Mouse (Mus musculus) liver, postnatal 0 days (tissue): ENCODE data around the gene Trim10. TPM values are rescaled to one million over a fixed set of nuclear protein-coding genes. Genes with fewer than 3 reads are reported as not detected.
A peak's percentile ranks its signal among the peaks of the same experiment; 100 is the strongest.
"Not testable (repeated sequence)": the region's sequence is repeated elsewhere in the genome, so short reads cannot be mapped to it uniquely, and the experiment has no call there.

Source experiments
- ATAC-seq: fragments of 200-750 bp; cut with Nextera tagmentation; 2 replicates; pipeline ENCODE4 v1.8.0; 2017; ENCODE audit warnings: mild to moderate bottlenecking, moderate library complexity
- DNase-seq: peaks from one replicate; pipeline ENCODE4 v3.0.0-alpha.2; 2016
- H3K27ac ChIP-seq: fragments of 300-500 bp; sonication (generic); 2 replicates; pipeline ENCODE4 v1.5.1; 2014; ENCODE audit warnings: antibody characterized with exemption, moderate library complexity, mild to moderate bottlenecking, low read depth
- H3K27me3 ChIP-seq: fragments of 300-500 bp; sonication (generic); 2 replicates; pipeline ENCODE4 v1.6.1; 2014; ENCODE audit warnings: low read length, control low read depth, mixed read lengths; ENCODE audit not compliant: insufficient read depth
- H3K36me3 ChIP-seq: fragments of 300-500 bp; sonication (generic); replicated peaks from 2 replicates; pipeline ENCODE4 v1.6.1; 2014; ENCODE audit warnings: mild to moderate bottlenecking, control low read depth, low read length, moderate library complexity, mixed read lengths; ENCODE audit not compliant: insufficient read depth
- H3K4me1 ChIP-seq: fragments of 300-500 bp; sonication (generic); 2 replicates; pipeline ENCODE4 v1.6.1; 2014; ENCODE audit warnings: antibody characterized with exemption, mild to moderate bottlenecking, control low read depth; ENCODE audit not compliant: insufficient read depth
- H3K4me2 ChIP-seq: fragments of 300-500 bp; sonication (generic); 2 replicates; pipeline ENCODE4 v1.6.1; 2014; ENCODE audit warnings: low read depth, mild to moderate bottlenecking, low read length, moderate library complexity, mixed read lengths
- H3K4me3 ChIP-seq: fragments of 300-500 bp; sonication (generic); 2 replicates; pipeline ENCODE4 v1.5.1; 2014; ENCODE audit warnings: low read depth, low read length
- H3K9ac ChIP-seq: fragments of 300-500 bp; sonication (generic); replicated peaks from 2 replicates; pipeline ENCODE4 v1.6.1; 2014; ENCODE audit warnings: mild to moderate bottlenecking, moderate library complexity
- H3K9me3 ChIP-seq: fragments of 300-500 bp; sonication (generic); 2 replicates; pipeline ENCODE4 v1.6.1; 2016; ENCODE audit warnings: mild to moderate bottlenecking, control low read depth, low read length, mixed read lengths
- CTCF ChIP-seq: sonication (generic); IDR thresholded peaks from 2 replicates; pipeline ENCODE4 v1.5.1; 2016; ENCODE audit warnings: antibody characterized with exemption, low read depth
- EP300 ChIP-seq: IDR thresholded peaks from 2 replicates; pipeline ENCODE4 v1.6.1; 2016; ENCODE audit warnings: antibody characterized with exemption, low read depth, mild to moderate bottlenecking
- WGBS: fragments of 180-500 bp; shearing (Covaris S2); extraction: QIAGEN DNeasy Blood & Tissue Kit; methylation state at CpG from one replicate; pipeline ENCODE4 v1.1.7; 2014; ENCODE audit not compliant: insufficient replicate concordance; 5-methylcytosine and 5-hydroxymethylcytosine counted together
- polyA plus RNA-seq: library from polyadenylated mRNA; unstranded; fragments of >200 nt; fragmentation: Nextera tagmentation; extraction: Ambion mirVana; gene quantifications from 2 replicates; pipeline ENCODE4 v1.2.1, GENCODE M21; 2015

Gene Trim10
- polyA plus RNA-seq, 1 experiment from 2014 or later = 86.7 TPM

DNA sequence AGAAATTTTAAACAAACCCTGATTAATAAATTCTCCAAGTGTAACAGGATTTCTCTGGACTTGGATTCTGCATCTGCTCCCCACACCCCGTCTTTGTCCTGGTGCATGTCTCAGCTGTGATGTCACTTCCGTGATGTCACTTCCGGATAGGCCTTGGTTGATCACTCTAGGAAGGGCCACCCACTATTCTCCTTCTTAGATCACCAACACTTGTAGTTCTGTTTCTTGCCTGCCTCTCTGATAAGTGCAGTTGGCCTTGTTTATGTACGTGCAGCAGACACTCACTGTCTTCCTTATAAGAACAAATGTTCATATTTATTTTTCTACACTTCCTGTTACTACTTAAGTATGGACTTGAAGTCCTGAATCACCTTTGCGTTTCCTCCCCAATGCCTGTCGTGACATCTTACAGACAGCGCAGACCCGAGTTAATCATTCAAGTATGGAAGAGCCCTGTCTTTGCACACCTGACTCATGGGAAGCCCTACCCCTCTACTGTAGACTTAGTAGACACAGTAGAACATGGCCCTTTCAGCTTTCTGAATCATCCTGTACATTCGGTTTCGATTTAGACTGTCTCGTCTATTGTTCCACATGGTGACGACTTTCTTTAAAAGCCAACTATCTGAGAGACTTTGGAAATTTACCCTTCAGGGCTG is 15.9 kb downstream of the Trim10 start:
- H3K4me3 ChIP-seq = no peak overlapping the region
- ATAC-seq (no peak), DNase-seq (no peak)
- no peak for TF ChIP-seq CTCF
- no peak for TF ChIP-seq EP300
- H3K27me3 ChIP-seq = no peaks in the 10 kb centered on the region
- H3K4me2 ChIP-seq = no peak overlapping the region
- 88% methylated on average over 12 of the region's 12 CpGs for WGBS
- H3K27ac ChIP-seq = no peak overlapping the region
- H3K4me1 ChIP-seq = no peaks in the 10 kb centered on the region
- H3K9ac ChIP-seq = no peak overlapping the region
- no peaks in the 10 kb centered on the region for H3K36me3 ChIP-seq
- H3K9me3 ChIP-seq = no peaks in the 10 kb centered on the region

DNA sequence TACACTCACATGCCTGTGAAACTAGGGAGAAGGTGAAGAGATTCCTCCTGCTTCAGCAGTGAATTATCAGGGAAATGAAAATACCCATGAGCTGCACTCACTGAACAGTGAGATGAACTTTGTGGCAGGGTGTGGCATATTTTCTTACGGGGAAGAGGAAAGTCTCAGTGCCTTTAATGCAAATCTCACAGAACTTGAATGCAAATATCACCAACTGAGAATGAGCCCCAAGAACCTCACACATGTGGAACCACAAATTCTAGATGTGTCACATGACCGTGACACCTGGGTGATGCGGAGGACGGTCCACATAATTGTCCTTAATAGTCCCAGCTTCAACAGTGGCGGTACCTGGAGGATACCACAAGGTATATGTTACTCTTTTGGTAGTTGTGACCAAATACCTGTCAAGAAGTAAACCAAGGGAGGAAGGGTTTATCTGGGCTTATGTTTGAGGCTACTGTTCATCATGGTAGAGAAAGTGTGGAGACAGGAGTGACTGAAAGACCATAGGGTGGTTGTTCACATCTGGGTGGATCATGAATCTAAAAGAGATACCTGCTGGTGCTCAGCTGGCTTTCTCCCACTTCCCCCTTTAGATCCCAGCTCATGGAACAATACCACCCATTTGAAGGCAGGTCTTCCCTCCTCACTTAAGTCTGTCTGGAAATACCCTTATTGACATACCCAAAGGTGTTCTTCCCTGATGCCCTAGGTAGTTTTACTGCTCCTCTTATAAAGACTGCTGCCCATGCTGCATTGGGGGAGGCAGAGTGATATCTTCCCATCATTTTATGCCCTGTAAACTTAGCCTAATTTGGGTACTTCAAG is 20.9 kb downstream of the Trim10 start, which contains the start of gene Trim40:
Gene Trim40 (minus strand): TSS at position 51 of the 831 bp plus-strand sequence.
- Histone ChIP-seq H3K9me3 (no peaks in the 10 kb centered on the region), H3K27ac (no peak within 1 kb of the TSS), H3K36me3 (no peaks in the 10 kb centered on the region), H3K27me3 (peaks cover 4% of the 10 kb centered on the region; the same call in 1 of the 2 replicates), H3K4me3 (no peak within 1 kb of the TSS), H3K9ac (no peak within 1 kb of the TSS), H3K4me2 (no peak within 1 kb of the TSS), H3K4me1 (no peaks in the 10 kb centered on the region)
- DNase-seq (no peak), ATAC-seq (no peak)
- whole genome bisulfite sequencing = 76% methylated on average over 5 of the region's 5 CpGs
- TF ChIP-seq CTCF = no peak
- TF ChIP-seq EP300 = no peak

DNA sequence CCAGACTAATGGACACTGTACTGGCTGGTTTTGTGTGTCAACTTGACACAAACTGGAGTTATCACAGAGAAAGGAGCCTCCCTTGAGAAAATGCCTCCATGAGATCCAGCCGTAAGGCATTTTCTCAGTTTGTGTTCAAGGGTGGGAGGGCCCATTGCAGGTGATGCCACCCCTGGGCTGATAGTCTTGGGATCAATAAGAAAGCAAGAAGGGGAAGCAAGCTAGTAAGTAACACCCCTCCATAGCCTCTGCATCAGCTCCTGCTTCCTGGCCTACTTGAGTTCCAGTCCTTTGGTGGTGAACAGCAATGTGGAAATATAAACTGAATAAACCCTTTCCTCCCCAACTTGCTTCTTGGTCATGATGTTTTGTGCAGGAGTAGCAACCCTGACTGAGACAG is 22.1 kb downstream of the Trim10 start:
- H3K36me3 ChIP-seq, H3K4me1 ChIP-seq, ATAC-seq, H3K9ac ChIP-seq, H3K27ac ChIP-seq, H3K9me3 ChIP-seq, DNase-seq, H3K27me3 ChIP-seq, H3K4me2 ChIP-seq, H3K4me3 ChIP-seq: not testable (repeated sequence)
- WGBS = 87% methylated on average over 1 of the region's 1 CpGs

DNA sequence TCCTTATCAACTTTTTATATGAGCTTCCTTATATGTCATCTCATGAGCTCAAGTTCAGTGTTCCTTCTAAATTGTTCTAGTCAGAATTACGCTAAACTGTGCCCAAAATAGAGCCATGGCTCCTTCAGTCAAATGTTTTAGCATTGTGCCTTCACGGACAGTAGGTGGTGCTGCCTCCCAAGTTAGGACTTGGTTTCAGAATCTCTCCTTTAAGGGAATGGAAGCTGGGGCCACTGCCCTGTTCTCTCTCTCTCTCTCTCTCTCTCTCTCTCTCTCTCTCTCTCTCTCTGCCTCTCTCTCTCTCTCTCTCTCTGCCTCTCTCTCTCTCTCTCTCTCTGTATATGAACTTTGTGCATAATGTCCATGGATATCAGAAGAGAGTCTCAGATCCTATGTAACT is 23.0 kb downstream of the Trim10 start:
- peak; percentile 41 for DNase-seq
- Histone ChIP-seq H3K4me2 (no peak overlapping the region), H3K36me3 (no peaks in the 10 kb centered on the region), H3K9ac (no peak overlapping the region), H3K27ac (no peak overlapping the region), H3K4me1 (no peaks in the 10 kb centered on the region), H3K9me3 (no peaks in the 10 kb centered on the region), H3K4me3 (no peak overlapping the region), H3K27me3 (peaks cover 4% of the 10 kb centered on the region; the same call in 1 of the 2 replicates)
- TF ChIP-seq CTCF (peak; percentile 85), EP300 (no peak)
- no peak for ATAC-seq
- 5% methylated on average over 2 of the region's 2 CpGs for WGBS

DNA sequence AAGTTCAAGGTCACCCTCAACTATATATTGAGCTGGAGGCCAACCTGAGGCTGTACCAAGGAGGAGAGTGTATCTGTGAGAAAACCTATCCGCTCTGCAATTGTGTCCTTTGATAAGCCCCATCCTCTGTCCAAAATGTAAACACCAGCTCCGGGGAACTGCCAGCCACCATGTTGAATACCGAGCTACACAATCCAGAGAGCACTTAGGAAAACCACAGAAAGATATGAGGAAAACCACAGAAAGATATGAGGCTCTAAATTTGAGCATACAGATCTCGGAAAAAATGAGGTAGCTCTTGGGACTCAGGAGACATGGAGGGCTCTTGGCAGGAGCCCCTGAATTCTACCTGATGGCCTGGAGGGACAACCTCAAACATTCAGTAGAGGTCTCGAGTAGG is 24.0 kb downstream of the Trim10 start:
- Histone ChIP-seq H3K9me3 (no peaks in the 10 kb centered on the region), H3K27me3 (peaks cover 4% of the 10 kb centered on the region; the same call in 1 of the 2 replicates), H3K4me3 (no peak overlapping the region), H3K9ac (no peak overlapping the region), H3K36me3 (no peaks in the 10 kb centered on the region), H3K4me2 (no peak overlapping the region), H3K27ac (no peak overlapping the region), H3K4me1 (no peaks in the 10 kb centered on the region)
- 27% methylated on average over 5 of the region's 5 CpGs for WGBS
- DNase-seq = no peak
- TF ChIP-seq CTCF = no peak
- no peak for TF ChIP-seq EP300
- no peak for ATAC-seq

DNA sequence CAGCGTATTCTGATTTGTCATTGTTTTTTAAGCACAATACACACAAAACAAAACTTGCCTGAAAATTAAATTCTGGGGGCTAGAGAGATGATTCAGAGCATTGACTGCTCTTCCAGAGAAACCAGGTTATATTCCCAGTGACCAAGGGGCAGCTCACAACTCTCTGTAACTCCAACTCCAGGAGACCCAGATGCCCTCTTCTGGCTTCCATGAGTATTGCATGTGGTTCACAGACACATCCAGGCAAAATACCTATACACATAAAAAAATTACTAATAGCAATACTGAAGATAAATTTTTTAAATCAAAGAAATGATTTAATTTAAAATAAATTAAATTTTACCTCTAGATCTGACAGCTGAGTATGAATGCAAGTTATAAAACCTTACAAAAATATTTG is 27.2 kb downstream of the Trim10 start:
- peak; percentile 55 for DNase-seq
- no peak overlapping the region for H3K27ac ChIP-seq
- ATAC-seq = no peak
- WGBS = 78% methylated on average over 1 of the region's 1 CpGs
- H3K9ac ChIP-seq = no peak overlapping the region
- no peak overlapping the region for H3K4me2 ChIP-seq
- no peaks in the 10 kb centered on the region for H3K4me1 ChIP-seq
- peaks cover 3% of the 10 kb centered on the region; the same call in 1 of the 2 replicates for H3K27me3 ChIP-seq
- H3K9me3 ChIP-seq = no peaks in the 10 kb centered on the region
- H3K36me3 ChIP-seq = no peaks in the 10 kb centered on the region
- H3K4me3 ChIP-seq = no peak overlapping the region
- no peak for TF ChIP-seq EP300
- TF ChIP-seq CTCF = peak; percentile 75
